34 mouse cellular contexts compared by ENCODE assay signal in the genomic region with DNA sequence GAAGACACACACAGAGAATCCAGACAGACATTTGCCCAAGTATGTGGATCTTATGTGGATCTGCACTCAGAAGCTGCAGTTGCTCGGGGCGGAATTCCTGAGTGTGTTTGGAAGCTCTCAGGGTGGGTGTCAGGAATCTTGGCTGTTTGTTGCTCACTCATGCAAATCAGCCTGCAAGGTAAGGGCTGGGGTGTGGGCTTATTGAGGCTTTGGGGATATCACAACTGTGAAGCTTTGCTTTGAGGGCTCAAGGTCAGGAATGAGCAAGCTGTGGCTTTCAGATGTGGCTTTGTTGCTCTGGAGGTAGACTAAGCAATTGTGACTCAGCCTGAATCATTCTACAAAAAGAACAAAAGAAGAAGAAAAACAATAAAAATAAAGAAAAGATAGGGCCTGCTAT. TPM values are rescaled to one million over a fixed set of nuclear protein-coding genes. Genes with fewer than 3 reads are reported as not detected.
DNase-seq lines count a peak whose midpoint lies in the region; ATAC-seq and TF ChIP-seq lines count a peak whose summit lies in the region.
"Had no signal": no experiment of that assay in that cellular context is flagged by ENCODE, and none has a peak within 500 bp of the region (broad histone marks: within the 10 kb centered on the region; RNA-seq: fewer than 3 reads in every experiment).

No protein-coding gene starts in this region.

- TF ChIP-seq CTCF in C2C12 (IDR thresholded peaks at IDR 0.05; ENCODE audit: control insufficient read depth, insufficient read depth, insufficient read length): no peak
- no peak for TF ChIP-seq CTCF in embryonic fibroblast, embryonic 13.5 days (IDR thresholded peaks at IDR 0.05; ENCODE audit: borderline replicate concordance, insufficient read depth, low read length)
- no peak for TF ChIP-seq CTCF in left cerebral cortex, adult 2 months (IDR thresholded peaks at IDR 0.05)
- no peak for TF ChIP-seq CTCF in intestine, postnatal 0 days (IDR thresholded peaks at IDR 0.05; ENCODE audit: low read depth)

- H3K27me3 ChIP-seq in C2C12 (ENCODE audit: control insufficient read depth, insufficient read depth, insufficient read length): no peaks in the 10 kb centered on the region
- H3K27me3 ChIP-seq in limb, embryonic 10.5 days (ENCODE audit: low read depth, poor library complexity, severe bottlenecking): peaks cover 14% of the 10 kb centered on the region; the same call in 1 of the 2 replicates
- no peaks in the 10 kb centered on the region for H3K27me3 ChIP-seq in intestine, postnatal 0 days (replicated peaks; ENCODE audit: control insufficient read depth, insufficient read depth, low read length)
- H3K27me3 ChIP-seq: embryonic facial prominence, embryonic 12.5 days; forebrain, embryonic 15.5 days; limb, embryonic 15.5 days; liver, embryonic 13.5 days; midbrain, embryonic 12.5 days had no signal

- WGBS in limb, embryonic 10.5 days: 83% methylated on average over 2 of the region's 2 CpGs
- 92% methylated on average over 2 of the region's 2 CpGs for WGBS in intestine, postnatal 0 days

- H3K4me1 ChIP-seq in embryonic fibroblast, embryonic 13.5 days (ENCODE audit: control insufficient read depth, insufficient read depth, low read length): peaks cover 17% of the 10 kb centered on the region
- peaks cover 24% of the 10 kb centered on the region for H3K4me1 ChIP-seq in limb, embryonic 10.5 days
- H3K4me1 ChIP-seq in intestine, postnatal 0 days (replicated peaks; ENCODE audit: control insufficient read depth, insufficient read depth, low read length): no peaks in the 10 kb centered on the region
- H3K4me1 ChIP-seq: embryonic facial prominence, embryonic 12.5 days; forebrain, embryonic 15.5 days; hindbrain, embryonic 13.5 days; limb, embryonic 15.5 days; midbrain, embryonic 12.5 days had no signal

- H3K4me2 ChIP-seq in intestine, postnatal 0 days (replicated peaks; ENCODE audit: low read depth): no peak overlapping the region
- H3K4me2 ChIP-seq: embryonic facial prominence, embryonic 12.5 days; forebrain, embryonic 15.5 days; heart, embryonic 11.5 days; hindbrain, embryonic 13.5 days; limb, embryonic 15.5 days; liver, embryonic 13.5 days; midbrain, embryonic 12.5 days had no signal

- DNase-seq in adrenal gland, adult (ENCODE audit: inconsistent age in 2 of 2, low spot score in 1 of 2): peak; percentile 30 to 66
- no peak for DNase-seq in adrenal gland, postnatal 4 days (ENCODE audit: low spot score in 2 of 2)
- peak; percentile 16 for DNase-seq in NIH3T3 (ENCODE audit: low read depth)
- no peak for DNase-seq in limb, embryonic 10.5 days (ENCODE audit: low spot score)
- DNase-seq in left cerebral cortex, adult 2 months (ENCODE audit: extremely low spot score in 1 of 2, low spot score in 2 of 2): no peak
- DNase-seq: cerebellum, adult 11 months; cerebellum, adult 9-10 months; embryo, embryonic 11 days; gastrocnemius, postnatal 36 days; heart, adult 18-20 months; heart, postnatal 36 days; kidney, adult 11 months; kidney, postnatal 25 days; left cerebral cortex, postnatal 4 days; liver, embryonic 13.5 days; lung, adult 18-20 months; lung, postnatal 4 days; thymus, adult 2 months; thymus, postnatal 36 days had no signal

- no peak overlapping the region for H3K4me3 ChIP-seq in C2C12 (ENCODE audit: insufficient read depth, poor library complexity, severe bottlenecking)
- no peak overlapping the region for H3K4me3 ChIP-seq in embryonic fibroblast, embryonic 13.5 days (ENCODE audit: insufficient read depth, low read length)
- H3K4me3 ChIP-seq in limb, embryonic 10.5 days: no peak overlapping the region
- no peak overlapping the region for H3K4me3 ChIP-seq in left cerebral cortex, adult 2 months
- H3K4me3 ChIP-seq in intestine, postnatal 0 days (ENCODE audit: low read depth, low read length): no peak overlapping the region
- H3K4me3 ChIP-seq: embryonic facial prominence, embryonic 12.5 days; forebrain, embryonic 10.5 days; forebrain, embryonic 15.5 days; hindbrain, embryonic 13.5 days; layer of hippocampus, adult 2 months; limb, embryonic 15.5 days; liver, embryonic 13.5 days; megakaryocyte, embryonic 14.5 days; midbrain, embryonic 12.5 days had no signal

- no peak overlapping the region for H3K9ac ChIP-seq in intestine, postnatal 0 days (ENCODE audit: low read depth, low read length)
- H3K9ac ChIP-seq: embryonic facial prominence, embryonic 12.5 days; forebrain, embryonic 15.5 days; hindbrain, embryonic 13.5 days; limb, embryonic 15.5 days; liver, embryonic 13.5 days; midbrain, embryonic 12.5 days had no signal

- no peak overlapping the region for H3ac ChIP-seq in C2C12 (ENCODE audit: control insufficient read depth, insufficient read length, low read depth)

- no peaks in the 10 kb centered on the region for H3K36me3 ChIP-seq in C2C12 (ENCODE audit: control insufficient read depth, insufficient read depth)
- H3K36me3 ChIP-seq in limb, embryonic 10.5 days: no peaks in the 10 kb centered on the region
- no peaks in the 10 kb centered on the region for H3K36me3 ChIP-seq in intestine, postnatal 0 days (ENCODE audit: control insufficient read depth, insufficient read depth)
- H3K36me3 ChIP-seq: embryonic facial prominence, embryonic 12.5 days; forebrain, embryonic 10.5 days; forebrain, embryonic 15.5 days; G1E; hindbrain, embryonic 13.5 days; limb, embryonic 15.5 days; liver, embryonic 13.5 days; midbrain, embryonic 12.5 days had no signal

- H3K79me3 ChIP-seq in C2C12 (ENCODE audit: low read depth): no peaks in the 10 kb centered on the region

- peak overlapping the region; percentile 7; the same call in 1 of the 2 replicates for H3K27ac ChIP-seq in embryonic fibroblast, embryonic 13.5 days (ENCODE audit: insufficient read depth, low read length)
- no peak overlapping the region for H3K27ac ChIP-seq in limb, embryonic 10.5 days
- no peak overlapping the region for H3K27ac ChIP-seq in left cerebral cortex, adult 2 months
- no peak overlapping the region for H3K27ac ChIP-seq in intestine, postnatal 0 days (ENCODE audit: low read depth, low read length)
- H3K27ac ChIP-seq: embryonic facial prominence, embryonic 12.5 days; forebrain, embryonic 10.5 days; forebrain, embryonic 15.5 days; hindbrain, embryonic 13.5 days; layer of hippocampus, adult 2 months; limb, embryonic 15.5 days; liver, embryonic 13.5 days; midbrain, embryonic 12.5 days had no signal

- H3K9me3 ChIP-seq in limb, embryonic 10.5 days (replicated peaks): no peaks in the 10 kb centered on the region
- no peaks in the 10 kb centered on the region for H3K9me3 ChIP-seq in intestine, postnatal 0 days (ENCODE audit: control insufficient read depth)
- H3K9me3 ChIP-seq: embryonic facial prominence, embryonic 12.5 days; forebrain, embryonic 10.5 days; forebrain, embryonic 15.5 days; G1E; hindbrain, embryonic 13.5 days; limb, embryonic 15.5 days; liver, embryonic 13.5 days; megakaryocyte, embryonic 14.5 days; midbrain, embryonic 12.5 days had no signal

- TF ChIP-seq POLR2A in embryonic fibroblast, embryonic 13.5 days (IDR thresholded peaks at IDR 0.05; ENCODE audit: low read depth, low read length): no peak

- no peaks in the 10 kb centered on the region for H3K79me2 ChIP-seq in C2C12 (ENCODE audit: control insufficient read depth, insufficient read depth)

- intact Hi-C loops in left cerebral cortex, adult 2 months (cut with DNase I): no loop called here

- ATAC-seq in intestine, postnatal 0 days: no peak
- ATAC-seq: CD4-positive, CD25-positive, alpha-beta regulatory T cell, adult 4 months; forebrain, embryonic 15.5 days; lung, postnatal 0 days had no signal

TF ChIP-seq in C2C12, 6 proteins besides CTCF, POLR2A, EP300 and RAD21:
- TF ChIP-seq USF1 (IDR thresholded peaks at IDR 0.05; ENCODE audit: low read depth) (no peak), FOSL1 (IDR thresholded peaks at IDR 0.05; ENCODE audit: insufficient read depth, low read length, poor library complexity, severe bottlenecking) (peak; percentile 89)

RNA-seq across cellular contexts. Expression of a gene that starts 28.9 kb away (rescaled TPM):
- 10 to 100 TPM; 42.6 to 42.7 TPM for total RNA-seq in adrenal gland, postnatal 4 days (2021)
- 10.3 TPM for polyA plus RNA-seq in C2C12 (2012; fragmentation: generic; extraction: Trizol)
- 29.8 and 41.1 TPM in 2 replicates for polyA plus RNA-seq in embryonic fibroblast, embryonic 13.5 days (2011; ENCODE audit: insufficient read length, low read depth, missing spikeins)
- 96.4 and 166 TPM in 2 replicates for polyA plus RNA-seq in limb, embryonic 10.5 days (2016; fragmentation: Nextera tagmentation; extraction: Ambion mirVana)
- total RNA-seq in left cerebral cortex, adult 2 months (2021): 1 to 10 TPM; 8.1 to 9.0 TPM
- polyA plus RNA-seq in intestine, postnatal 0 days (2015; fragmentation: Nextera tagmentation; extraction: Ambion mirVana): 32.4 and 37.4 TPM in 2 replicates

Comparison
In these comparisons a context has a peak if more than half of its experiments do, and no peak if none do; other contexts are left out.
1. DNase-seq: peak in adrenal gland, adult (2 of 2) and NIH3T3 (single experiment); none in adrenal gland, postnatal 4 days (0 of 2), limb, embryonic 10.5 days (single experiment) and left cerebral cortex, adult 2 months (0 of 2).